Mouse (Mus musculus) E14TG2a.4 (cell line): Measurements from ENCODE around the gene Slc38a10.

Source experiments
- CTCF ChIP-seq: conservative IDR thresholded peaks from 2 replicates; pipeline ENCODE4 v1.5.1; 2014; ENCODE audit warnings: low read length
- NANOG ChIP-seq: IDR thresholded peaks from 2 replicates; pipeline ENCODE4 v1.6.1; 2014; ENCODE audit warnings: borderline replicate concordance, low read length, mixed read lengths
- POU5F1 ChIP-seq: IDR thresholded peaks from 2 replicates; pipeline ENCODE4 v1.6.1; 2014; ENCODE audit warnings: low read length, borderline replicate concordance

DNA sequence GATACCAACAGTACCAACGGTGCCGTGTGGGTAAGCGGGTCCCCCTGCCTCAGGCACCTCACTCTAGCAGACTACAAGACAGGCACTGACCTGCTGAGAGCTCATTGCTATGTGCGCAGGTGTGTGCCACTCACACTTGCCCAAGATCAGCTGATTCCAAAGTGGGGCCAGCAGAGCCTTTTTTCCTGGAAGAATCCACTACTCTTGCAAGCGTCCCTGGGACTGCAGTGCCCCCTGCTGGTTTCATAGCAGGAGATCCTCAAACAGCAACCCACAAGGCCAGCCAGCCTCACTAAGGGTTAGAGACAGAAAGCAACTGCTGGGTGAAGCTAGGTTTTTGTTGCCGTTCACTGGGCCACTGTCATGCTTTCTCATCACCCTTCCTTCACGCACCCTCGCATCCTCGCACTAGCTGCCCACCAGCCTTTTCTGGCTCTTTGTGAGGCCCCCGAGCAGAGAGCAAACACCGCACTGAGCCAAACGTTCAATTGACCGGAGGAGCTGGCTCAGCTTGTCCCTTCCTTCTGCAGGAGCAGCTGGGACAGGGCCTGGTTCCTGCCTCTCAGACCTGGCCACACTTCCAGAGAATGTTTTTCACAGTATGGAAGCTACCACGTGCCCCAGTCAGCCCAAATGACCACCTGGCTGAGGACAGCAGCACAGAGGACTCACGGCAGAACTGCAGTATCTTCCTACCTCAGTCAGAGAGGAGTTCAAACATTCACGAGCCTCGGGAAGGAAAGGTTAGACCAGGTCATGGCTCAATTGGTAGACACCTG is 30.3 kb downstream of the Slc38a10 start:
- TF ChIP-seq CTCF (peak; percentile 40), POU5F1 (no peak), NANOG (no peak)
